Mouse (Mus musculus): ENCODE results near the gene Hoxb6. TPM values are rescaled to one million over a fixed set of nuclear protein-coding genes. Genes with fewer than 3 reads are reported as not detected.

Hoxb6 gene
- polyA plus RNA-seq, 1 experiment from 2014 or later, result not detected

DNA sequence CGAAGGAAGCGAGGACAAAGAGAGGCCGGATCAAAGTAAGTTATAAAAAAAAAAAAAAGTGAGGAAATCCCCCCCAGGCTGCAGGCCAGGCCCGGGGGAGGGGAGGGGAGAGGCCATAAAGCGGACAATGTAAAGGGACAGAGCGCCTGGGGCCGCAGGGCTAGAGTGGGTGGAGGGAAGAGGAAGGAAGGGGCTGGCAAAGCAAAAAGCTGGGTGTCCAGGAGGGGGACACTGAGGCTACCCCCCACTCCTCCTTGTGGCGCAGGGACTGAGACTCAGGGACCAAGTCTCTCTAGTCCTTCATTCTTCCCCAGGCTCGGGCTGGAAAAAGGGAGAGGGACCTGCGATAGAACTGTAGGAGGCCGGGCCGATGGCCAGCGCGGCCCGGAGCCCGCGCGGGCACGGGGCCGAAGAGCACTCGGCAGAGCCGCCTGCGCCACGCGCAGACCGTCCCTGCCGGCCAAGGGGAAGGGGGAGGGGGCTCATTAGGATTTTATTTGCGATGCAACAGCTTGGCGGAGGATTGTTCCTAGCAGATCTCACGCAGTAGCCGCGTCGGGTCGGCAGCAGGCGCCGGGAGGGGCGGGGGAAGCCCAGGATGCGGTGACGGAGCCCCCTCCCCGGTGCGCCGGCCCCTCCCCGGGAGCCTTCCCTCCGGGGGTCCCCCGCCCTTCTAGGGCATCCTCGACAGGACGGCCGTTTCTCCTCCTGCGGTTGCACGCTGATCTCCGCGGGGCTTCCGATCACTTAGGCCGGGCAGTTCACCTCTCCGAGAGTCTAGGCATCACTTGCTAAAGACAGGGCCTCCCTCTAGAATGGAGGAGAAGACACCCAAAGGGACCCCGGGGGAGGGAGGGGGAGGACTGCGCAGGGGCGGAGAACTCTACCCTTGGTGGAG is 20.0 kb upstream of the Hoxb6 start:
- peaks cover 18% of the 10 kb centered on the region for H3K4me1 ChIP-seq
- no peaks in the 10 kb centered on the region for H3K36me3 ChIP-seq (replicated peaks)
- H3K4me3 ChIP-seq, result no peak overlapping the region
- H3K27me3 ChIP-seq (ENCODE audit: poor library complexity, severe bottlenecking), result peaks cover 100% of the 10 kb centered on the region
- H3K27ac ChIP-seq, result no peak overlapping the region
- H3K9me3 ChIP-seq, result no peaks in the 10 kb centered on the region
- no peak for DNase-seq (ENCODE audit: extremely low spot score, low spot score)
- WGBS, result 0% methylated on average over 57 of the region's 58 CpGs

DNA sequence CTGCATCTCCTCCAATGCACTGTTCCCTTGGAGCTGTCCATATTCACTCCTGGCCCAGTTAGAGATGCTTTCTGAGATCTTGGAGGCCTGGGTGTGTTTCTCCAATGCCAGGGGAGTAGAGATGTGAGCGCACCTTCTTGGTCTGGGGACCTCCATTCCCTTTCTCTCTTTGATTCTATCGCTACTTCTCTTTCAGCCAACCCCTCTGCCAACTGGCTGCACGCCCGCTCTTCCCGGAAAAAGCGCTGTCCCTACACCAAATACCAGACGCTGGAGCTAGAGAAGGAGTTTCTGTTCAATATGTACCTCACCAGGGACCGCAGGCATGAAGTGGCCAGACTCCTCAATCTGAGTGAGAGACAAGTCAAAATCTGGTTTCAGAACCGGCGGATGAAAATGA is 17.8 kb upstream of the Hoxb6 start:
- DNase-seq (ENCODE audit: extremely low spot score, low spot score), result no peak
- 3% methylated on average over 10 of the region's 10 CpGs for WGBS
- Histone ChIP-seq H3K27me3 (ENCODE audit: poor library complexity, severe bottlenecking) (peaks cover 100% of the 10 kb centered on the region), H3K36me3 (replicated peaks) (no peaks in the 10 kb centered on the region), H3K27ac (no peak overlapping the region), H3K4me1 (peaks cover 18% of the 10 kb centered on the region), H3K4me3 (no peak overlapping the region), H3K9me3 (no peaks in the 10 kb centered on the region)

DNA sequence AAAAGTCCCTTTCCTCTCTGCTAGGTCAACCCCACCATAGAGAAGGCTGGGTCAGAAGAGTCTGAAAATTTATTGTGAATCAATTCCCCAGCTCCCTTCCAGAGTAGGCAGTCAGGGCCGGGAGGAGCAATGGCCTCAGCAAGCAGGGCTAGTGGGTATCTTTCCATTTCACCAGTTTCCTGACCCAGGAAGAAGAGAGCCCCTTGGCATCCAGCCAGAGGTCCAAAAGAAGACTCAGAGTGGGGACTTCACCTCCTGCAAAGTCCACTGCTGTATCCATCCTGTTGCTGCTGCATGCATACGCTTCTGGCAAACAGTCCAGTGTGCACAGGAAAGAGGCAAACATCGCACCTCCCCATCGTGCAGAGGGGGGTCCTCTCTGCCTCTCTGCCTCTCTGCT is 16.4 kb upstream of the Hoxb6 start:
- no peak overlapping the region for H3K4me3 ChIP-seq
- H3K4me1 ChIP-seq, result peaks cover 15% of the 10 kb centered on the region
- 3% methylated on average over 4 of the region's 4 CpGs for WGBS

DNA sequence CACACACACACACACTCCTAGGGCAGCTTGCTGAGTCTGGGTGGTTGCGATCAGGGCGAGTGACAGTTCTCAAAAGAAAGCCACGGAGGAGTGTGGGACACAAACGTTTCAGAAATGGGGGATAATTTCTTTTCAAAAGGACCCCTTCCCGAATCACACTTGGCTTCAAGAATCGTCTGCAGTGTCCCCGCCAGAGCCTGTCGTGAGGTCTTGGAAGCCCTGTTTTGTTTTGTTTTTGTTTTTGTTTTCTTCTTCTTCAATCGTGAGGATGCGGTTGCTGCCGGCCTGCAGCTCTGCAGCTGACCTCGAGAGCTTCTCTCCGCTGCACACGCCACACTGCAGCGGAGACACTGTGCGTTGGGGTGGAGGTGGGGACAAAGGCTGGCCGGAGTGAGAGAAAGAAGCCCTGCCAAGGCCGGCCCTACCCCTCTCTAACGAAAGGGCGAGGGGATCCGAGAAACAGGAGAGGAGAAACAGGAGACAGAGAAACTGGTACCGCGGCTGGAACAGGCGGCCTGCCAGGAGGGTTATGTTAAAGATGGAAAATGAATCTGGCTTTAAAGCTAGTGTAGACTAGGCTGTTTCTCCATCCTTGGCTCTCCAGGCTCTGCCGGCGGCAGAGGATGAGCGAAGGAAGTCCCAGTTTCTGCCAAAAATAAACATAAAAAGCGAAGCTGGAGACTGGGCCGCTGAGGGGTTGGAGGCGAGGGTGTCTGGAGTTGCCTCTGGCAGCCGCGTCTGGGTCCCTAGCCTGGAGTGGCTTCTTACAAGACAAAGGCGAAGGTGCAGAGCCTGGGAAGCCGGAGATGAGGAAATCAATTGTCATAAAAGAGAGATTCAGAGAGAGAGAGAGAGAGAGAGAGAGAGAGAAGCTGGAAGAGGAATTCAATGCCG is 14.9 kb upstream of the Hoxb6 start:
- H3K36me3 ChIP-seq (replicated peaks), result no peaks in the 10 kb centered on the region
- H3K27me3 ChIP-seq (ENCODE audit: poor library complexity, severe bottlenecking), result peaks cover 100% of the 10 kb centered on the region
- DNase-seq (ENCODE audit: extremely low spot score, low spot score), result no peak
- no peak overlapping the region for H3K27ac ChIP-seq
- 1% methylated on average over 35 of the region's 35 CpGs for WGBS
- H3K9me3 ChIP-seq, result no peaks in the 10 kb centered on the region
- H3K4me1 ChIP-seq, result peaks cover 1% of the 10 kb centered on the region
- no peak overlapping the region for H3K4me3 ChIP-seq

More for the DNA sequence above, 16.4 kb upstream of the Hoxb6 start:
- Histone ChIP-seq H3K27ac (no peak overlapping the region), H3K27me3 (ENCODE audit: poor library complexity, severe bottlenecking) (peaks cover 100% of the 10 kb centered on the region), H3K9me3 (no peaks in the 10 kb centered on the region), H3K36me3 (replicated peaks) (no peaks in the 10 kb centered on the region)
- DNase-seq (ENCODE audit: extremely low spot score, low spot score), result no peak

DNA sequence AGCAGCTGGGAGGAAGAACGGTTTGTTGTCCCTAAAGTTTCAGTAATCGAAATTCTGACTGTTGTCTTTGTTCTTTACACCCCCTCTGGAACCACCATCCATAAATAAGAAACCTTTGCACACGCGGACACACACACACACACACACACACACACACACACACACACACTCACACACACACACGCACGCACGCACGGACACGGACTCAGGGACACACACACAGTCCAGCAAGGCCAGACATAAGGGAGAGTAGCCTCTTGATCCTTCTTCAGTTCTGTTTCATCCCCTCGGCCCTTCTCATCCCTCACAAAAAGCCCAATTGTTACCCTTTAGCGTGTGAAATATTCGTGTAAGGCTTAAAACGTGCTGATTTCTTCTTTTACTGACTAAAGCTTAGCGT is 14.0 kb upstream of the Hoxb6 start:
- H3K4me3 ChIP-seq, result no peak overlapping the region
- H3K27ac ChIP-seq, result no peak overlapping the region
- H3K9me3 ChIP-seq, result no peaks in the 10 kb centered on the region
- peaks cover 7% of the 10 kb centered on the region; the same call in 1 of the 2 replicates for H3K4me1 ChIP-seq
- 15% methylated on average over 14 of the region's 14 CpGs for WGBS
- no peaks in the 10 kb centered on the region for H3K36me3 ChIP-seq (replicated peaks)
- no peak for DNase-seq (ENCODE audit: extremely low spot score, low spot score)
- peaks cover 100% of the 10 kb centered on the region for H3K27me3 ChIP-seq (ENCODE audit: poor library complexity, severe bottlenecking)

DNA sequence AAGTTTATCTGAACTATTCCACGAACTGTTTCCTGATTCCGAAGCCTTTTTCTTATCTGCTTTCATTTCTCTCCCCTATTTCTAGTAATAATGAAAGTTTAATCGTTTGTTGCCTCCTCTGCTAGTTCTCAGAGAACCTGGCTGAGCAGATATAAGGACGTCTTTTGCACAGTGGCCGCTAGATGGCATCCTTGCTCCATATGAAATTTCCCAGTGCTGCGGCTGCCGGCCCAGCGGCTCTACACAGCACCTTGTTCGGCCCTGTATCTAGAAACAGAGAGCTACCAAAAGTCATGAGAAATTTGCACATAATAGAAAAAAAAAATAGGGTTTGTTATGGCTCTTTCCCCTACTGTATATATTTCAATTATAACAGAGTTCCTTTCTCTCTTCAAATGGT is 13.5 kb upstream of the Hoxb6 start:
- Histone ChIP-seq H3K27me3 (ENCODE audit: poor library complexity, severe bottlenecking) (peaks cover 100% of the 10 kb centered on the region), H3K4me3 (no peak overlapping the region), H3K27ac (no peak overlapping the region), H3K4me1 (peaks cover 9% of the 10 kb centered on the region), H3K36me3 (replicated peaks) (no peaks in the 10 kb centered on the region), H3K9me3 (no peaks in the 10 kb centered on the region)
- WGBS, result under 1% methylated on average over 9 of the region's 9 CpGs
- peak; percentile 87 for DNase-seq (ENCODE audit: extremely low spot score, low spot score)

DNA sequence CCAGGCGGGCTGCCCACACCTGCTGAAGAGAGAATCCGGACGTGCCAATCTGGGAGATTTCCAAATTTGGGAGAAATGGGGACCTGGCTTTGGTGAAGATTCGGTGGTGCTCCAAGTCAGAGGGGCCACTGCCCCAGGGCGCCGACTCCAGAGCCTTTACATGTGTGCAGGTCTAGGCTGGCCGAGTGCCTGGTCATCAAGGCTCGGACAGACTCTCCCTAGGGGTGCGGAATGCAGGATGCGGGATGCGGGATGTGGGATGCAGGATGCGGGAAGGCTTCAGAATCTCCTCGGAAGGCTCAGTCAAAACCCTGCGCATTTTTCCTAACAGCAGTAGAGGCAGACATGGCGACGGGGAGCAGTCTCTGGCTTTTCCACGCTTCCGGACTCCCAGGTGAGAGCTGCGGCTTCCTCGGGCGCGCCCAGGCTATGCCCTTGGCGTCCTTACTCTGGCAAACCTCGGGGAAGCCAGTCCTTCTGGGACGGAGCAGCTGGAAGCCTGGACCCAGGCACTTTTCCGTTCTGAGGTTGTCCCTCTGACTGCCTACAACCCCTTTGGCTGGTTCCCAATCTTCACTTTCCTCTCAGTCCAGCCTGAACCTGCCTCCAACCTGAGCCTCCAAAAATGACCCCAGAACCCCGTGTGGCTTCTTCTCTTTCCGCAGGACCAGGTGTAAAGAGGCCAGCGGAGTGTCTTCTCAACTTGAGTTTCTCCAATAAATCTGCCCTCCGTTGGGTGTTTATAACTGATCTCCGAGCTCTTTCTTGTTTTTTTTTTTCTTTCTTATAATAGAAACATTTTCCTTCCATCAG is 12.6 kb upstream of the Hoxb6 start:
- no peak overlapping the region for H3K4me3 ChIP-seq
- H3K27me3 ChIP-seq (ENCODE audit: poor library complexity, severe bottlenecking), result peaks cover 100% of the 10 kb centered on the region
- 2% methylated on average over 31 of the region's 31 CpGs for WGBS
- H3K36me3 ChIP-seq (replicated peaks), result no peaks in the 10 kb centered on the region
- H3K4me1 ChIP-seq, result peaks cover 17% of the 10 kb centered on the region
- H3K9me3 ChIP-seq, result no peaks in the 10 kb centered on the region
- no peak for DNase-seq (ENCODE audit: extremely low spot score, low spot score)
- H3K27ac ChIP-seq, result no peak overlapping the region

DNA sequence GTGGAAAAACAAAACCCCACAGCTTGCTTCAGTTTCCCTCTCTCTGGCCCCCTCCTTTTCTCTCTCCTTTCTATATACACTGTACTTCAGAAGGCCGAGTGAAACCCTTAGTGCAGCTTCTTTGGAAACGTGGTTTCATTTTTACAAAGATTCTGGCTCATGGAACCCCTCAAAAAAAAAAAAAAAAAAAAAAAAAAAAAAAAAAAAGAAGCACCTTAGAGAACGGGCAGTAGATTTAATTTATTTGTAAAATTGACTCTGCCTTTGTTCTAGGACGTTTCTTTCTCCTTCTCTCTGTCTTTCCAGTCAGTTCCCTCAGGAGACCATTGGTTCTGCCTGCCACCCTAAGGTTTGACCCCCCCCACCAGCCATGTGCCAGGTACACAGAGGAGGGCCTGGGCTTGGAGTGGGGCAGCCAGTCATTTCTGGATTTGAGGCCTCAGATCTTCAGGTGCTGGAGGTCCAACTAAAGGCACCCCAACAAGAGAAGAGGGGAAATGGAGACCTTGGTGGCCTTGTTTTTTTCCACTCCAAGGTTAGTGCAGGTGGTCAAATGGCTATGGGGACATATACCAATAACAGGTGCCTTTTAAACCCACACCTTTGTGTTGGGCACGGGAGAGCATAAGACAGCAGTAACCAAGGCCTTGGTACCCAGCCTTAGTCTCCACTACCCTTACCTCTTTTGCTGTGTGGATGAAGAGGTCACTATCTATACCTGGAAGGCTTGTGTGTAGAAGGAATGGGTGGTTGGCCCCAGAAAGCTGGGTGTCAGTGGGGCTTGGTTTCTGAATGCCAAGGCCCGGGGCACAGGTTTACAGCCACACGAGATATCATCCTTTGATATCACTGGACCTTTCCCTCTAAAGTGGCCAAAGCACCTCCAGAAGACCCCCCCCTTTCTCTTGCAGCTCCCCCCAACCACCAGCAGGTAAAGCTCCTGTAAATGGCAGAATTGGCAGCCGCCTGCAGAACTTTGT is 11.6 kb upstream of the Hoxb6 start:
- Histone ChIP-seq H3K27me3 (ENCODE audit: poor library complexity, severe bottlenecking) (peaks cover 100% of the 10 kb centered on the region), H3K9me3 (no peaks in the 10 kb centered on the region), H3K4me1 (peaks cover 25% of the 10 kb centered on the region), H3K27ac (no peak overlapping the region), H3K36me3 (replicated peaks) (no peaks in the 10 kb centered on the region), H3K4me3 (no peak overlapping the region)
- no peak for DNase-seq (ENCODE audit: extremely low spot score, low spot score)
- 5% methylated on average over 8 of the region's 8 CpGs for WGBS

DNA sequence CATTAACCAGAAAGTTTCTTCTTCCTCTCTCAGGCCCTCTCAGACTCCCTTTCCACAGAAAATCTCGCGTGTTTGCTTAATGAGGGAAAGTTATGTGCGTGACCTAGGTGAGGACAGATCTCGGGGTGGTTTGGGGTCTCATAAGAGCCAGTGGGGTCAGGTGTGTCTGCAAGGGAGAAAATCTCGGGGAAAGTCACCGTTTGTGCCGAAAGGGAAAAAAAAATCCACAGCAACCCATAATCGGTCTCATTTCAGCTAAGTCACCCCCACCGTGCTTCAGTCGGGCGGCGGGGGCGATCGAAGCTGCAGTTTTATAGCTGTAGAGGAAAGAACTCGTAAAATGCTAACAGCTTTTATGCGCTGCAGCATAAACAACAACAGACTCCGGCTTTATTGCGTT is 10.9 kb upstream of the Hoxb6 start:
- peaks cover 100% of the 10 kb centered on the region for H3K27me3 ChIP-seq (ENCODE audit: poor library complexity, severe bottlenecking)
- H3K9me3 ChIP-seq, result no peaks in the 10 kb centered on the region
- 4% methylated on average over 18 of the region's 18 CpGs for WGBS
- H3K4me1 ChIP-seq, result peaks cover 28% of the 10 kb centered on the region
- no peak for DNase-seq (ENCODE audit: extremely low spot score, low spot score)
- no peak overlapping the region for H3K27ac ChIP-seq
- H3K36me3 ChIP-seq (replicated peaks), result no peaks in the 10 kb centered on the region
- H3K4me3 ChIP-seq, result no peak overlapping the region

DNA sequence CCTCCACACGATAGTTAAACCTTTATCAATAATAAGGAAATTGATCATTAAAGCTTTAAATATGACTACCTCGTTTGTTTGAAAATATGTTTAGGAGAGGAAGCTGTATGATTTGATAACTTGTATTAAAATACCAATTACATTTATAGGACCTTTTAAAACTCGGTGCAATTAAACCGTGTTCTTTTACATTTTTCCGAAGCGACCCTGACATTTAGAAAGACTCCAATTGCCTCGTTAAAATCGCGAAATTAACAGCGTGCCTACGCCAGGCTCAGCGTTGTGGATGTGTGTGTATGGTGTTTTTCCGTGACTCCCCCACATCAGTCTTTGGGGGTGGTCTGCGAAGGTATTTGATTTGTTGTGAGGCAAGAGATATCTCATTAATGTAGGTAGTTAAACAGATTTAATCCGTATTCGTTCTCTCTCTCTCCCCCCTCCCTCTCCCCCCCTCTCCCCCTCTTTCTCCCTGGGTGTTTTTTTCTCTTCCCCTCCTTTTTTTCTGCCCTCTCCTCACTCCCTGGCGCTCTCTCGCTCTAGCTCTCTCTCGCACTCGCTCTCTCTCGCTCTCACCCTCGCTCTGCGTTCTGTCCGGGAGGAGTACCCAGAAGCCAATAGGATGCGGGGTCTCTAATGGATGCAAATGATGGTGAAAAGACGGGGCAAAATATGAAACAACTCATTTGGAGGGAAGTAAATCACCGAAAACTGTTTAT is 10.3 kb upstream of the Hoxb6 start, which contains the start of gene Hoxb8:
Hoxb8 (plus strand) TSS at position 51 of the 716 bp plus-strand sequence.
- no peaks in the 10 kb centered on the region for H3K9me3 ChIP-seq
- H3K36me3 ChIP-seq (replicated peaks), result no peaks in the 10 kb centered on the region
- WGBS, result 1% methylated on average over 27 of the region's 27 CpGs
- H3K4me3 ChIP-seq, result no peak within 1 kb of the TSS
- H3K27ac ChIP-seq, result no peak within 1 kb of the TSS
- H3K27me3 ChIP-seq (ENCODE audit: poor library complexity, severe bottlenecking), result peaks cover 100% of the 10 kb centered on the region
- peaks cover 34% of the 10 kb centered on the region for H3K4me1 ChIP-seq
- no peak for DNase-seq (ENCODE audit: extremely low spot score, low spot score)

DNA sequence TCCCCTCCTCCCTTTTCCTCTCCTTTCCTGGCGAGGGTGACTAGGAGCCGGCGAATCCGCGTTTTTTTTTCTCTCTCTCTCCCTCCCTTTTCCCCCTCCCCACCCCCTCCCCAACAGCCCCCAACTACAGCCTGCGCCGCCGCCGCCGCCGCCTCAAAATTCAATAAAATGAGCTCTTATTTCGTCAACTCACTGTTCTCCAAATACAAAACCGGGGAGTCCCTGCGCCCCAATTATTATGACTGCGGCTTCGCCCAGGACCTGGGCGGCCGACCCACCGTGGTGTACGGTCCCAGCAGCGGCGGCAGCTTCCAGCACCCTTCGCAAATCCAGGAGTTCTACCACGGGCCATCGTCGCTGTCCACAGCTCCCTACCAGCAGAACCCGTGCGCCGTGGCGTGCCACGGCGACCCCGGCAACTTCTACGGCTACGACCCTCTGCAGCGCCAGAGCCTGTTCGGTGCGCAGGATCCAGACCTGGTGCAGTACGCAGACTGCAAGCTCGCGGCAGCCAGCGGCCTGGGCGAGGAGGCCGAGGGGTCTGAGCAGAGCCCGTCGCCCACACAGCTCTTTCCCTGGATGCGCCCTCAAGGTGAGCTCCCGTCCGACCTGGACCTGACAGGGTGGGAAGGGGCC is 9.4 kb upstream of the Hoxb6 start:
- DNase-seq (ENCODE audit: extremely low spot score, low spot score), result no peak
- peaks cover 36% of the 10 kb centered on the region for H3K4me1 ChIP-seq
- H3K27me3 ChIP-seq (ENCODE audit: poor library complexity, severe bottlenecking), result peaks cover 100% of the 10 kb centered on the region
- H3K9me3 ChIP-seq, result no peaks in the 10 kb centered on the region
- H3K4me3 ChIP-seq, result no peak overlapping the region
- under 1% methylated on average over 49 of the region's 49 CpGs for WGBS
- H3K27ac ChIP-seq, result no peak overlapping the region
- H3K36me3 ChIP-seq (replicated peaks), result no peaks in the 10 kb centered on the region
